Mouse (Mus musculus) small intestine, adult 2 months (tissue): ENCODE measurements at regions not wholly inside any gene's neighbourhood (a gene's known extent, or its start where the extent isn't known, plus 50 kb on each side); places are given as distances from the start of the nearest gene placed in this dataset.

Experiments used
- H3K27ac ChIP-seq: fragments of 200-500 bp; 2 replicates; pipeline ENCODE4 v1.5.1; 2012; ENCODE audit warnings: low read depth, low read length, control low read depth, inconsistent platforms; ENCODE audit not compliant: insufficient read depth
- H3K27me3 ChIP-seq: fragments of 200-500 bp; 2 replicates; pipeline ENCODE4 v1.6.1; 2012; ENCODE audit warnings: mild to moderate bottlenecking, moderate library complexity, low read length, inconsistent platforms; ENCODE audit not compliant: control insufficient read depth, insufficient read depth
- H3K36me3 ChIP-seq: fragments of 200-500 bp; 2 replicates; pipeline ENCODE4 v1.6.1; 2012; ENCODE audit warnings: mild to moderate bottlenecking, low read length, control low read depth, inconsistent platforms; ENCODE audit not compliant: control insufficient read depth, insufficient read depth
- H3K4me1 ChIP-seq: fragments of 200-500 bp; 2 replicates; pipeline ENCODE4 v1.6.1; 2012; ENCODE audit warnings: low read length, inconsistent platforms, mixed read lengths; ENCODE audit not compliant: control insufficient read depth, insufficient read depth, insufficient read length
- H3K4me3 ChIP-seq: fragments of 200-500 bp; 2 replicates; pipeline ENCODE4 v1.5.1; 2012; ENCODE audit warnings: low read depth, mild to moderate bottlenecking, control low read depth, inconsistent platforms, low read length, moderate library complexity
- CTCF ChIP-seq: fragments of 200-500 bp; IDR thresholded peaks from 2 replicates; pipeline ENCODE4 v1.5.1; 2012; ENCODE audit warnings: low read depth, mild to moderate bottlenecking, control low read depth, inconsistent platforms, low read length, moderate library complexity, mixed read lengths; ENCODE audit not compliant: insufficient replicate concordance, insufficient read length; ENCODE audit errors: extremely low read depth
- POLR2A ChIP-seq: fragments of 200-500 bp; IDR thresholded peaks from 2 replicates; pipeline ENCODE4 v1.6.1; 2012; ENCODE audit warnings: low read depth, mild to moderate bottlenecking, control low read depth, inconsistent platforms, low read length, moderate library complexity
- WGBS: fragments of 180-500 bp; shearing (Covaris S2); methylation state at CpG from one replicate; pipeline ENCODE4 v1.1.7; 2018; 5-methylcytosine and 5-hydroxymethylcytosine counted together

DNA sequence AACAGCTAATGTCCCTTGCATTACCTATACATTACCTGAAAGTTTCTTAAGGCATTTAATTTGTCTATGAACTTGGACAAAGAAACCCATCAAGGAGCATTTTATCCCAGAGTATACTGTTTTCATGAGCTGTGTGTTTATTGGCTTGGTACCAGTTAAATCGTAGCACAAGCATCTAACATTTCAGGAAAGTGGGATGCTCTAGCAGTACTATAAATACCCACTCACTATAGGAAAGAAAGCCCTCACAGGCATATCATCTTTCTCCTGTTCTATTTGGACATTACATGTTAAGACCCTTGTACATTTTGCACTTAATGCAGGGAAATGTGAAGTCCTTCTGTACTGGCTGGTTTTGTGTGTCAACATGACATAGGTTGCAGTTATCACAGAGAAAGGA is 163.9 kb downstream of the Ptprc start:
- Histone ChIP-seq H3K4me1 (no peaks in the 10 kb centered on the region), H3K27me3 (no peaks in the 10 kb centered on the region), H3K4me3 (no peak overlapping the region), H3K27ac (no peak overlapping the region), H3K36me3 (no peaks in the 10 kb centered on the region)
- TF ChIP-seq POLR2A, result no peak
- TF ChIP-seq CTCF, result no peak
- WGBS, result 83% methylated on average over 1 of the region's 1 CpGs

GRCm38 (mm10) chr1:138010910-138011477 is 164.5 kb downstream of the Ptprc start:
- no peak for TF ChIP-seq CTCF
- TF ChIP-seq POLR2A, result no peak
- H3K27ac ChIP-seq, result no peak overlapping the region
- no peaks in the 10 kb centered on the region for H3K36me3 ChIP-seq
- WGBS, result 46% methylated on average over 7 of the region's 7 CpGs
- no peaks in the 10 kb centered on the region for H3K27me3 ChIP-seq
- H3K4me1 ChIP-seq, result no peaks in the 10 kb centered on the region
- no peak overlapping the region for H3K4me3 ChIP-seq

DNA sequence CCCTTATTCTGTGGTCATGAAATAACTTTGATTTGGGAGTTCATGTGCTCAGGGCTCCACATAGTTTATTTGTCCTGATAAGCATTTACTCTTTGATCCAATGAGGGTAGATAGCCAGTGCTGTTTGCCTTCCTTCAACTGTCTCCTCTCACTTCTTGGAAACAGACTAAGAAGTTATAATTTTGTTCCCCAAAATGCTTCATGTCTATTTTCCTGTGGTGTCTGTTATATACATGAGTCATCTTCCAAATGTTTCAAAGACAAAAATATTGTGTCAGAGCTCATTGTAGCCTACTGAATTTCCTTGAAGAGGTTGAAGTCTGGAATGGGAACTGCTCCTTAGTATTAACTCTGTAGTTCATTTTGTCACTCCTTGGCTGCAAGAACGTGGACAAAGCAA is 168.7 kb downstream of the Ptprc start:
- H3K36me3 ChIP-seq, result no peaks in the 10 kb centered on the region
- no peak for TF ChIP-seq CTCF
- no peak for TF ChIP-seq POLR2A
- no peak overlapping the region for H3K4me3 ChIP-seq
- no peak overlapping the region for H3K27ac ChIP-seq
- H3K4me1 ChIP-seq, result no peaks in the 10 kb centered on the region
- WGBS, result 16% methylated on average over 1 of the region's 1 CpGs
- H3K27me3 ChIP-seq, result no peaks in the 10 kb centered on the region

DNA sequence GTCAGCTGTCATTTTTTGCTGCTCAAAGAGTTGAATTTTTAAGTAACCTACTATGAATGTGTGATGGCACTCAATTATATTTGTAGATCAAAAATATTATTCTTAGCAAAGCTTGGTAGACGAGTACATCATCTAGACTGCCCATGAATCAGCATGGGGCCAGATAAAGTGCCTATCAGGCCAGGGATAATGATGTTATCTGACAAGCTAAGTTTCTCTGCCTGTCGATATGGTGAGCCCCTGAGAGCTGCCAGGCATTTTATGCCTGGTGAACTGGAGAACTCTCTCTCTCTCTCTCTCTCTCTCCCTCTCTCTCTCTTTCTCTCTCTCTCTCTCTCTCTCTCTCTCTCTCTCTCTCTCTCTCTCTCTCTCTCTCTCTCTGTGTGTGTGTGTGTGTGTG is 171.2 kb downstream of the Ptprc start:
- no peaks in the 10 kb centered on the region for H3K4me1 ChIP-seq
- H3K27ac ChIP-seq, result no peak overlapping the region
- 47% methylated on average over 2 of the region's 2 CpGs for WGBS
- no peaks in the 10 kb centered on the region for H3K36me3 ChIP-seq
- TF ChIP-seq POLR2A (no peak), CTCF (no peak)
- no peaks in the 10 kb centered on the region for H3K27me3 ChIP-seq
- no peak overlapping the region for H3K4me3 ChIP-seq

DNA sequence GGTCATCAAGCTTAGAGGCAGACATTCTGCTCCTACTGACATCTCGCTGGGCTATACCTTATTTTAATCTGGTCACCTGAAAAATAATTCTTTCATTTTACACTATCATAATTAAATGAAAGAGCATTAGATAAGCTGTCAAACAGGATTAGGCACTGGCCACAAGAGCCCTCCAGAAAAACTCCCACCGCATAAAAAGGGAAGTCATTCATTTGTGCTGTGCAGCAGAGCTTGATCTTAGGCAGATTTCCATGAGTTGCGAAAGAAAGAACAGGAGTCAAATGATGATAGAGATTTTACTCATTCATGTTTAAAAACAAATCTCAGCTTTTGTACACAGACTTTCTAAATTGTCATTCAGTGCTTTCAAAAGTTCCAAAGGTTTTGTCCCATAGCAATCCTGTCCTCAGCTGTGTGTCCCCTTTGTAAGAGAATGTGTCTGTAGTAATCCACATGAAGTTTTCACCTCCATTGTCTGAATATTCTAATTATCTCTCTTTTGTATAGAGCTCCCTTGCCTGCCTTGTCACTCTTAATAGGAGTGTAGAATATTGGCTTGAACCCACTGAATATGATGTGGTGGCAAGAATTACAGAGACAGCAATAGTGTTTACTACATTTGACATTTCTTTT is 176.1 kb downstream of the Ptprc start:
- H3K4me1 ChIP-seq, result peaks cover 2% of the 10 kb centered on the region; the same call in 1 of the 2 replicates
- H3K27me3 ChIP-seq, result no peaks in the 10 kb centered on the region
- H3K4me3 ChIP-seq, result no peak overlapping the region
- WGBS, result 77% methylated on average over 3 of the region's 3 CpGs
- no peaks in the 10 kb centered on the region for H3K36me3 ChIP-seq
- H3K27ac ChIP-seq, result no peak overlapping the region
- TF ChIP-seq CTCF (no peak), POLR2A (no peak)

DNA sequence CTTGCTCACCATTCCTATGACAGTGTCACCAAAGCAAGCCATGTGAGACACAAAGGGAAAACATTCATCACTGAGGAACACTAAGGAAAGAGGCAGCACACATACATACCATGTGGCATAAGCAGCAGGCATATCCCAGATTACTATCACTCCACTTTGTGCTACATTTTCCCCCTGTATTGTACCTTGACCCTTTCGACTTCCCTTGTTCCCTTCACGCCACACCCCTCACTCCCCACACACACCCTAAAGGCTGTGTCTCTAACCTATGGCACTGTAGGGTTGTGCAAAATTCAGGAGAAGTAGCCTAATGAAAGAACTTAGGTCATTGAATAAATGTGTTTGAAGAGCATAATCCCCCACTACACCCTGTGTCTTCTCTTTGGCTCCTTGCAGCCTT is 179.5 kb downstream of the Ptprc start:
- no peaks in the 10 kb centered on the region for H3K27me3 ChIP-seq
- no peak for TF ChIP-seq CTCF
- TF ChIP-seq POLR2A, result no peak
- H3K36me3 ChIP-seq, result no peaks in the 10 kb centered on the region
- 34% methylated on average over 2 of the region's 2 CpGs for WGBS
- H3K4me3 ChIP-seq, result no peak overlapping the region
- peaks cover 2% of the 10 kb centered on the region; the same call in 1 of the 2 replicates for H3K4me1 ChIP-seq
- no peak overlapping the region for H3K27ac ChIP-seq

DNA sequence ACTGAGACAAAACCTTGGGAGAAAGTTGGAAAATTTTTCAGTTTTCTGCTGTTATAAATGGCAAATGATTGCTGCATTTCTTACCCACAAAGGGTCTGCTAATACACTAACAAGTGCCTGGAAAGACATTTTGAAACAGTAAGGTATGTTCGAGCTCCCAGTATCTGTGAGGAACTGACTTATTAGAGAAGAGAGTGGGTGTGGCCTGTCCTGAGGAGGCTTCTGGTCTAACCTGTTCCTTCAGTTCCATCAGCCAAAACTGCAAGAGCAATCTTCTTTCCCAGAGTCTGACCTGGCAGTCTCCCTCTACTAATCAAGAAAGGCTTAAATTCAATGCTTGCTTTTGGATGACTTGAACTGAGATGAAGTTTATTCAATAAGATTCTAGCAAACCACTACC is 183.6 kb downstream of the Ptprc start:
- Histone ChIP-seq H3K27me3 (no peaks in the 10 kb centered on the region), H3K4me1 (peaks cover 2% of the 10 kb centered on the region; the same call in 1 of the 2 replicates), H3K36me3 (no peaks in the 10 kb centered on the region), H3K27ac (no peak overlapping the region), H3K4me3 (no peak overlapping the region)
- TF ChIP-seq POLR2A (no peak), CTCF (no peak)
- 25% methylated on average over 1 of the region's 1 CpGs for WGBS
